Mouse (Mus musculus) embryonic facial prominence, embryonic 15.5 days (tissue): ENCODE data around the gene Ushbp1. TPM values are rescaled to one million over a fixed set of nuclear protein-coding genes. Genes with fewer than 3 reads are reported as not detected.
"Not testable (repeated sequence)": the region's sequence is repeated elsewhere in the genome, so short reads cannot be mapped to it uniquely, and the experiment has no call there.

Source experiments
- ATAC-seq: fragments of 200-750 bp; cut with Nextera tagmentation; 2 replicates; pipeline ENCODE4 v1.8.0; 2017; ENCODE audit warnings: low read depth, moderate TSS enrichment; ENCODE audit not compliant: insufficient number of reproducible peaks, low FRiP score, low TSS enrichment
- H3K27ac ChIP-seq: fragments of 300-500 bp; sonication (generic); replicated peaks from 2 replicates; pipeline ENCODE4 v1.5.1; 2015; ENCODE audit warnings: mild to moderate bottlenecking, inconsistent platforms
- H3K27me3 ChIP-seq: fragments of 300-500 bp; sonication (generic); 2 replicates; pipeline ENCODE4 v1.6.1; 2015; ENCODE audit warnings: inconsistent platforms
- H3K36me3 ChIP-seq: fragments of 300-500 bp; sonication (generic); 2 replicates; pipeline ENCODE4 v1.6.1; 2015; ENCODE audit warnings: mild to moderate bottlenecking, inconsistent platforms
- H3K4me1 ChIP-seq: fragments of 300-500 bp; sonication (generic); 2 replicates; pipeline ENCODE4 v1.6.1; 2015; ENCODE audit warnings: inconsistent platforms
- H3K4me2 ChIP-seq: fragments of 300-500 bp; sonication (generic); replicated peaks from 2 replicates; pipeline ENCODE4 v1.6.1; 2015; ENCODE audit warnings: mild to moderate bottlenecking, inconsistent platforms
- H3K4me3 ChIP-seq: fragments of 300-500 bp; sonication (generic); replicated peaks from 2 replicates; pipeline ENCODE4 v1.5.1; 2015; ENCODE audit warnings: mild to moderate bottlenecking, inconsistent platforms
- H3K9ac ChIP-seq: fragments of 300-500 bp; sonication (generic); 2 replicates; pipeline ENCODE4 v1.6.1; 2015; ENCODE audit warnings: inconsistent platforms
- H3K9me3 ChIP-seq: fragments of 300-500 bp; sonication (generic); replicated peaks from 2 replicates; pipeline ENCODE4 v1.6.1; 2016; ENCODE audit warnings: inconsistent platforms
- WGBS: fragments of 180-500 bp; shearing (Covaris S2); methylation state at CpG from one replicate; pipeline ENCODE4 v1.1.7; 2015; 5-methylcytosine and 5-hydroxymethylcytosine counted together
- polyA plus RNA-seq: library from polyadenylated mRNA; unstranded; fragments of >200 nt; fragmentation: Nextera tagmentation; extraction: Ambion mirVana; gene quantifications from 2 replicates; pipeline ENCODE4 v1.2.1, GENCODE M21; 2015

Gene Ushbp1
- polyA plus RNA-seq, 1 experiment from 2014 or later, result 12.7 TPM

GRCm38 (mm10) chr8:71367529-71368176 lies 27.9 kb downstream of the Ushbp1 start:
- Histone ChIP-seq H3K4me3 (peak overlapping the region; percentile 79), H3K27ac (peak overlapping the region; percentile 95), H3K27me3 (no peaks in the 10 kb centered on the region), H3K9ac (peak overlapping the region; percentile 62), H3K36me3 (peaks cover 4% of the 10 kb centered on the region; the same call in 1 of the 2 replicates), H3K4me2 (peak overlapping the region; percentile 87), H3K4me1 (peaks cover 25% of the 10 kb centered on the region), H3K9me3 (no peaks in the 10 kb centered on the region)
- ATAC-seq, result no peak
- WGBS, result 39% methylated on average over 17 of the region's 17 CpGs

GRCm38 (mm10) chr8:71366771-71367528 lies 28.7 kb downstream of the Ushbp1 start, which contains the start of gene Use1:
Use1 (plus strand) TSS chr8:71366848.
- peak within 1 kb of the TSS; percentile 62 for H3K9ac ChIP-seq
- peaks cover 25% of the 10 kb centered on the region for H3K4me1 ChIP-seq
- H3K27ac ChIP-seq, result peak within 1 kb of the TSS; percentile 95
- H3K9me3 ChIP-seq, result no peaks in the 10 kb centered on the region
- under 1% methylated on average over 56 of the region's 56 CpGs for WGBS
- ATAC-seq, result peak; percentile 86
- peak within 1 kb of the TSS; percentile 79 for H3K4me3 ChIP-seq
- no peaks in the 10 kb centered on the region for H3K27me3 ChIP-seq
- peak within 1 kb of the TSS; percentile 87 for H3K4me2 ChIP-seq
- peaks cover 2% of the 10 kb centered on the region; the same call in 1 of the 2 replicates for H3K36me3 ChIP-seq

- no peaks in the 10 kb centered on the region for H3K4me1 ChIP-seq
- ATAC-seq, result no peak
- no peaks in the 10 kb centered on the region for H3K9me3 ChIP-seq
- H3K27ac ChIP-seq, result no peak overlapping the region
- H3K4me2 ChIP-seq, result no peak overlapping the region
- no peak overlapping the region for H3K4me3 ChIP-seq
- 81% methylated on average over 3 of the region's 3 CpGs for WGBS
- no peak overlapping the region for H3K9ac ChIP-seq
- no peaks in the 10 kb centered on the region for H3K27me3 ChIP-seq
- H3K36me3 ChIP-seq, result peaks cover 80% of the 10 kb centered on the region
These were observed 37.6 kb downstream of the Ushbp1 start for GRCm38 (mm10) chr8:71358026-71358425.

- Histone ChIP-seq H3K4me2 (no peak overlapping the region), H3K27me3 (no peaks in the 10 kb centered on the region), H3K27ac (no peak overlapping the region), H3K4me3 (no peak overlapping the region), H3K36me3 (peaks cover 96% of the 10 kb centered on the region), H3K9ac (no peak overlapping the region), H3K9me3 (no peaks in the 10 kb centered on the region), H3K4me1 (no peaks in the 10 kb centered on the region)
- ATAC-seq, result no peak
- 91% methylated on average over 1 of the region's 1 CpGs for WGBS
These were observed 44.1 kb downstream of the Ushbp1 start for GRCm38 (mm10) chr8:71351520-71351919.

- no peaks in the 10 kb centered on the region for H3K27me3 ChIP-seq
- H3K4me3 ChIP-seq, result no peak overlapping the region
- no peak overlapping the region for H3K27ac ChIP-seq
- H3K9ac ChIP-seq, result no peak overlapping the region
- H3K4me2 ChIP-seq, result no peak overlapping the region
- peaks cover 96% of the 10 kb centered on the region for H3K36me3 ChIP-seq
- no peaks in the 10 kb centered on the region for H3K4me1 ChIP-seq
- 62% methylated on average over 3 of the region's 3 CpGs for WGBS
- no peaks in the 10 kb centered on the region for H3K9me3 ChIP-seq
- no peak for ATAC-seq
These were observed 44.5 kb downstream of the Ushbp1 start for GRCm38 (mm10) chr8:71351117-71351516.

GRCm38 (mm10) chr8:71346581-71346980 lies 49.0 kb downstream of the Ushbp1 start:
- H3K9ac ChIP-seq, result no peak overlapping the region
- H3K36me3 ChIP-seq, result peaks cover 88% of the 10 kb centered on the region
- 50% methylated on average over 1 of the region's 1 CpGs for WGBS
- no peaks in the 10 kb centered on the region for H3K4me1 ChIP-seq
- ATAC-seq, result no peak
- H3K27me3 ChIP-seq, result no peaks in the 10 kb centered on the region
- H3K9me3 ChIP-seq, result no peaks in the 10 kb centered on the region
- H3K27ac ChIP-seq, result no peak overlapping the region
- H3K4me3 ChIP-seq, result no peak overlapping the region
- H3K4me2 ChIP-seq, result no peak overlapping the region

GRCm38 (mm10) chr8:71340625-71341024 lies 55.0 kb downstream of the Ushbp1 start:
- no peak for ATAC-seq
- Histone ChIP-seq H3K4me2 (no peak overlapping the region), H3K27ac (no peak overlapping the region), H3K9me3 (no peaks in the 10 kb centered on the region), H3K36me3 (peaks cover 76% of the 10 kb centered on the region), H3K27me3 (no peaks in the 10 kb centered on the region), H3K4me1 (no peaks in the 10 kb centered on the region), H3K4me3 (no peak overlapping the region), H3K9ac (no peak overlapping the region)
- WGBS, result 78% methylated on average over 5 of the region's 5 CpGs

- H3K4me3 ChIP-seq, ATAC-seq, H3K9ac ChIP-seq, H3K9me3 ChIP-seq, H3K27me3 ChIP-seq, H3K27ac ChIP-seq, H3K4me2 ChIP-seq, H3K4me1 ChIP-seq: not testable (repeated sequence)
- WGBS, result 95% methylated on average over 6 of the region's 6 CpGs
- peaks cover 68% of the 10 kb centered on the region for H3K36me3 ChIP-seq
These were observed 57.8 kb downstream of the Ushbp1 start for GRCm38 (mm10) chr8:71337834-71338233.

Other genes with a start within 250 kb of the Ushbp1 start
- gene Myo9b, start 123.1 kb downstream of the Ushbp1 start, polyA plus RNA-seq, result 24.0 and 27.0 TPM in 2 replicates
- gene Haus8, start 122.9 kb downstream of the Ushbp1 start, polyA plus RNA-seq, result 47.2 and 48.6 TPM in 2 replicates
- 100 and 121 TPM in 2 replicates for gene Use1, start 29.0 kb downstream of the Ushbp1 start, polyA plus RNA-seq
- 7.1 and 8.5 TPM in 2 replicates for gene Ocel1, start 24.5 kb downstream of the Ushbp1 start, polyA plus RNA-seq
- 59.0 and 61.2 TPM in 2 replicates for gene Nr2f6, start 13.8 kb downstream of the Ushbp1 start, polyA plus RNA-seq
- 96.7 and 106 TPM in 2 replicates for gene Babam1, start 1.1 kb upstream of the Ushbp1 start, polyA plus RNA-seq
- 33.1 and 33.7 TPM in 2 replicates for gene Ankle1, start 10.2 kb upstream of the Ushbp1 start, polyA plus RNA-seq
- gene Abhd8, start 67.9 kb upstream of the Ushbp1 start, polyA plus RNA-seq, result 73.2 and 77.0 TPM in 2 replicates
- 115 and 122 TPM in 2 replicates for gene Mrpl34, start 69.2 kb upstream of the Ushbp1 start, polyA plus RNA-seq
- gene Dda1, start 73.4 kb upstream of the Ushbp1 start, polyA plus RNA-seq, result 105 and 112 TPM in 2 replicates
- 3.0 and 3.7 TPM in 2 replicates for gene Ano8, start 90.2 kb upstream of the Ushbp1 start, polyA plus RNA-seq
- 15.9 and 17.3 TPM in 2 replicates for gene Gtpbp3, start 92.3 kb upstream of the Ushbp1 start, polyA plus RNA-seq
- gene Plvap, start 116.0 kb upstream of the Ushbp1 start, polyA plus RNA-seq, result 61.4 and 62.8 TPM in 2 replicates
- 2.4 and 3.0 TPM in 2 replicates for gene Ccdc194, start 129.9 kb upstream of the Ushbp1 start, polyA plus RNA-seq
- gene Bst2, start 141.7 kb upstream of the Ushbp1 start, polyA plus RNA-seq, result 34.8 and 35.5 TPM in 2 replicates
- 86.8 and 92.9 TPM in 2 replicates for gene Mvb12a, start 147.1 kb upstream of the Ushbp1 start, polyA plus RNA-seq
- gene Tmem221, start 163.1 kb upstream of the Ushbp1 start, polyA plus RNA-seq, result 1.2 and 1.7 TPM in 2 replicates
- 0.13 and 0.18 TPM in 2 replicates for gene Nxnl1, start 170.8 kb upstream of the Ushbp1 start, polyA plus RNA-seq
- 51.1 and 55.7 TPM in 2 replicates for gene Slc27a1, start 173.1 kb upstream of the Ushbp1 start, polyA plus RNA-seq
- 220 and 229 TPM in 2 replicates for gene Pgls, start 196.4 kb upstream of the Ushbp1 start, polyA plus RNA-seq
- 3.1 and 4.7 TPM in 2 replicates for gene Fam129c, start 201.8 kb upstream of the Ushbp1 start, polyA plus RNA-seq
- 94.6 and 98.9 TPM in 2 replicates for gene Colgalt1, start 215.2 kb upstream of the Ushbp1 start, polyA plus RNA-seq